Mouse (Mus musculus) heart, embryonic 15.5 days (tissue): ENCODE results near the gene Gnb5. TPM values are rescaled to one million over a fixed set of nuclear protein-coding genes. Genes with fewer than 3 reads are reported as not detected.

Experiments
- ATAC-seq: fragments of 200-750 bp; cut with Nextera tagmentation; replicated peaks from 2 replicates; pipeline ENCODE4 v1.8.0; 2017; ENCODE audit warnings: low read depth, moderate TSS enrichment; ENCODE audit not compliant: insufficient number of reproducible peaks, insufficient read depth, low FRiP score
- H3K27ac ChIP-seq: fragments of 300-500 bp; sonication (generic); 2 replicates; pipeline ENCODE4 v1.5.1; 2015; ENCODE audit warnings: mild to moderate bottlenecking, inconsistent platforms
- H3K27me3 ChIP-seq: fragments of 300-500 bp; sonication (generic); 2 replicates; pipeline ENCODE4 v1.6.1; 2015; ENCODE audit warnings: inconsistent platforms
- H3K36me3 ChIP-seq: fragments of 300-500 bp; sonication (generic); 2 replicates; pipeline ENCODE4 v1.6.1; 2015; ENCODE audit warnings: mild to moderate bottlenecking, inconsistent platforms
- H3K4me1 ChIP-seq: fragments of 300-500 bp; sonication (generic); replicated peaks from 2 replicates; pipeline ENCODE4 v1.6.1; 2015; ENCODE audit warnings: inconsistent platforms
- H3K4me2 ChIP-seq: fragments of 300-500 bp; sonication (generic); 2 replicates; pipeline ENCODE4 v1.6.1; 2015; ENCODE audit warnings: inconsistent platforms, mild to moderate bottlenecking, moderate library complexity
- H3K4me3 ChIP-seq: fragments of 300-500 bp; sonication (generic); 2 replicates; pipeline ENCODE4 v1.5.1; 2015; ENCODE audit warnings: mild to moderate bottlenecking, inconsistent platforms
- H3K9ac ChIP-seq: fragments of 300-500 bp; sonication (generic); 2 replicates; pipeline ENCODE4 v1.6.1; 2015; ENCODE audit warnings: mild to moderate bottlenecking, inconsistent platforms
- H3K9me3 ChIP-seq: fragments of 300-500 bp; sonication (generic); replicated peaks from 2 replicates; pipeline ENCODE4 v1.6.1; 2016; ENCODE audit warnings: inconsistent platforms
- WGBS: fragments of 180-500 bp; shearing (Covaris S2); methylation state at CpG from one replicate; pipeline ENCODE4 v1.1.7; 2015; ENCODE audit warnings: mixed read lengths; 5-methylcytosine and 5-hydroxymethylcytosine counted together
- polyA plus RNA-seq: library from polyadenylated mRNA; unstranded; fragments of >200 nt; fragmentation: Nextera tagmentation; extraction: Ambion mirVana; gene quantifications from 2 replicates; pipeline ENCODE4 v1.2.1, GENCODE M21; 2015

The Gnb5 gene
- polyA plus RNA-seq, result 53.7 and 56.1 TPM in 2 replicates

DNA sequence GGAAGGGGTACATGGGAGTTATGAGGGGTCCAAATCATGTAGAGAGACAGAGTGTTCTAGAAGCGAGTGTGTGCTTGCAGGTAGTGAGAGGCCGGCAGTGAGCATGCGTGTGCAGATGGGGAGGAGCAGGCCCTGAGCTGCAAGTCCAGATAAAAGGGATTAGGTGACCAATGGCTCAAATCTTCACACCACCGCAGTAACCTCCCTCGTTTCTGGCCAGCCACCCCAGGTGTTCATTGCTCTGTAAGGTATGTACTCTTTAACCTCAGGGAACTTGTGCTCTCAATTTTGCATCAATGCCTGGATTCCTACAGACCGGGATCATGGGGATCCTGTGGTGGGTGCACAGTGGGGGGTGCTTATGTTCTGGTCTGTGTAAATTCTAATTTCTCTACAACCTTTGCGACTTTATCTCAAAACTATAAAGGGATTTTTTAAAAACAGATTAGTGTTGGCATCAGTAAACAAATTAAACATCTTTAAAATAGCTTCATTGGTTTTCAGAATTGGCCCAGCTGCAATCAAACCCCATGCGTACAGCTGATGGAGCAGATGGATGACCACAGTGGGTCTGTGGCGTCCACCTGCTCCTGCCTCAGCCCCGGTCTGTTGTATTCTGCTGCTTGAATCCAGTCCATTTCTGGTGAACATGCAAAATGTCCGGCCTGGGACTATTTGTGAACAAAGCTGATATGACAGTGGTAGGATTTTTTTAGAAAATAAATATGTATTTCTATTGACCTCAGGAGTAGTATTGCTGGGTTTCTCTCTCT lies at the start of gene Gnb5:
Gene Gnb5, plus strand, starts transcription at position 163 of the 773 bp plus-strand sequence.
- Histone ChIP-seq H3K27me3 (no peaks in the 10 kb centered on the region), H3K9ac (no peak within 1 kb of the TSS), H3K4me2 (no peak within 1 kb of the TSS), H3K4me3 (no peak within 1 kb of the TSS), H3K36me3 (no peaks in the 10 kb centered on the region), H3K27ac (no peak within 1 kb of the TSS), H3K9me3 (no peaks in the 10 kb centered on the region), H3K4me1 (peaks cover 3% of the 10 kb centered on the region; the same call in 1 of the 2 replicates)
- 76% methylated on average over 11 of the region's 11 CpGs for WGBS
- ATAC-seq, result no peak

DNA sequence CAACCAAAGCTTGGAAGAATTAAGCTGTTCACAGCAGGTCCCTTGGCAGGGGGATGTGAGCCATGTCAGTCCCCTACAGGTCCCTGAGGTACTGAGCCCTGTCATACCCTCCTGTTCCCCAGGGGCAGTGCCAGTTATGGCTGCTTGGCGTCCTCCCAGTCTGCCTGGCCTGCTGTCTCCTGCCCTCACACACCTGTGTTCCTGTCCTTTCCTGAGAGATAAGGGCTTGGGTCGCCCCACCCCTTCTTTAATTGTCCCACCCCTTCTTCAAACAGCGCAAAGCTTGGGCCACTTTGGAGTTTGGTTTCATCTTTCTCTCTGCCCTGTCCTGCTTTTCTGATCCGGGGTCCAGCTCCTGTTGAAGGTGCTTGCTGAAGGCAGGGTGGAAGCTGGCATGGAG lies 47.3 kb upstream of the Gnb5 start:
- no peaks in the 10 kb centered on the region for H3K27me3 ChIP-seq
- WGBS, result 65% methylated on average over 4 of the region's 4 CpGs
- H3K4me1 ChIP-seq, result peaks cover 13% of the 10 kb centered on the region
- ATAC-seq, result no peak
- H3K36me3 ChIP-seq, result no peaks in the 10 kb centered on the region
- no peaks in the 10 kb centered on the region for H3K9me3 ChIP-seq
- no peak overlapping the region for H3K9ac ChIP-seq
- H3K4me2 ChIP-seq, result no peak overlapping the region
- H3K4me3 ChIP-seq, result no peak overlapping the region
- no peak overlapping the region for H3K27ac ChIP-seq

DNA sequence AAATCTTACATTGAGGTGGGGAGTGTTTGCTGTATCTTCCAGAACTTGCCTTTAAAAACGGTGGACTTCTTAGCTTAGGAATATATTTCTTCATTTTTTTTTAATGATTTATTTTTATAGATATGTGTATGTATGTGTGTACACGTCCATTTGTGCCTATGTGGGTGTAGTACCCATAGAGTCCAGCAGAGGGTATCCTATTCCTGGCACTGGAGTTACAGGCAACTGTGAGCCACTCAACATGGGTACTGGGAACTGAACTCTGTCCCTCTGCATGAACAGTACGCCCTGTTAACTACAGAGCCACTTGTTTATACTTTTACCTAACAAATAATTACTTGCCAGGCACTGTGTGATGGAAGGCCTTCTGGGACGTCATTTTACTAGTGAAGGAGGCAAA lies 46.4 kb upstream of the Gnb5 start:
- H3K4me2 ChIP-seq, result no peak overlapping the region
- 87% methylated on average over 4 of the region's 4 CpGs for WGBS

DNA sequence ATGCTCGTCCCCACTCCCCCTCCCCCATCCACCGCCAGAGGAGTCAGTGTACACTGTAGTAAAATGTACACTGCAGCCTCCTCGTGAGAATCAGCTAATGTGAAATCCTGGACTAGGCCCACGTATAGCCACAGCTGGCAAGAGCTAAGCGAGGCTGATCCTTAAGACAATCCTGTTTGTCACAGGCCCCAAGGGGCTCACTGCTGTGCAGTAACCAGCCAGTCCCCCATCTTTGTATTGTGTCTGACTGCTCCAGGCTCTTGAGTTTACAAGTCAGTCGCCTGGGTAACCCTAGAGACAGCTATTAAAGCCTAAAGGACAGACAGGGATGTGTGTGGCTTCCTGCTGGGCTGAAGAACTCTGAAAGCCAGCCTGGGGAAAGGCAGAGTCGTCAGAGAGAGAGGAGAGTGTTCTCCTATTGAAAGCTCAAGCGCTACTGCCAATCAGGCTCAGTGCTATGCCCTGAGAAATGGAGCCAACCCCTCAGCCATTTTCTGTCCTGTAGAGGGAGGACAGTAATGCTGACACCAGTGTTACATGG lies 44.7 kb upstream of the Gnb5 start:
- Histone ChIP-seq H3K4me1 (no peaks in the 10 kb centered on the region), H3K4me2 (no peak overlapping the region), H3K27ac (no peak overlapping the region), H3K9me3 (no peaks in the 10 kb centered on the region), H3K4me3 (no peak overlapping the region), H3K9ac (no peak overlapping the region), H3K27me3 (no peaks in the 10 kb centered on the region), H3K36me3 (no peaks in the 10 kb centered on the region)
- no peak for ATAC-seq
- 36% methylated on average over 8 of the region's 8 CpGs for WGBS

More for the DNA sequence above, 46.4 kb upstream of the Gnb5 start:
- Histone ChIP-seq H3K4me3 (no peak overlapping the region), H3K36me3 (no peaks in the 10 kb centered on the region), H3K27ac (no peak overlapping the region), H3K27me3 (no peaks in the 10 kb centered on the region), H3K4me1 (peaks cover 4% of the 10 kb centered on the region), H3K9ac (no peak overlapping the region), H3K9me3 (no peaks in the 10 kb centered on the region)
- ATAC-seq, result no peak

DNA sequence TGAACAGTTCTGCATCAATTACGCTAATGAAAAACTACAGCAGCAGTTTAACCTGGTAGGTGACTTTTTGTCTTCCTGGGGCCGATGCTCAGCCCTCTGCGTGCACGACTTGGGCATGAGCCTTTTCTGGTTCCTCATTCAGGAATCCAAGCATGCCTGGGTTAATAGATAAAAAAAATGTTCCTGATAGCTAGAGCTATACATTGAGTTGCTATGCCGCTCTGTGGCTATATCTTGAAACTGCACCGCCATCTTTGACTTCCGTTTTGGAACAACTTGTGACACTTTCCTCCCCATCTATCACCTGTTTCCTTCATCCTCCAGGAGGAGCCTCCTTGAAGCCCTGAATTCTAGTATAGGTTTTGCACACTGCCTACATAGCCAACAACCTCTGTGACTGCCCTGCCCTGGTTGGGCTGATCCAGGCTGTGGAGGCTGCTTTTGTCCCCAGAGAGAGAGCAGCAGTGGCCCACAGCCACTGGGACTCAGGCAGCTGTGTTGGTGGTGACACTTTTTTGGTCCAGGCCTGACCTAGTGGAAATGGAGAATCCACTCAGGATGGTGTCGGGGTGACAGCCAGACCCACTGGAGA lies 43.8 kb upstream of the Gnb5 start:
- 67% methylated on average over 8 of the region's 8 CpGs for WGBS
- Histone ChIP-seq H3K27me3 (no peaks in the 10 kb centered on the region), H3K27ac (no peak overlapping the region), H3K4me2 (no peak overlapping the region), H3K36me3 (no peaks in the 10 kb centered on the region), H3K4me3 (no peak overlapping the region), H3K4me1 (no peaks in the 10 kb centered on the region), H3K9ac (no peak overlapping the region), H3K9me3 (no peaks in the 10 kb centered on the region)
- ATAC-seq, result no peak

DNA sequence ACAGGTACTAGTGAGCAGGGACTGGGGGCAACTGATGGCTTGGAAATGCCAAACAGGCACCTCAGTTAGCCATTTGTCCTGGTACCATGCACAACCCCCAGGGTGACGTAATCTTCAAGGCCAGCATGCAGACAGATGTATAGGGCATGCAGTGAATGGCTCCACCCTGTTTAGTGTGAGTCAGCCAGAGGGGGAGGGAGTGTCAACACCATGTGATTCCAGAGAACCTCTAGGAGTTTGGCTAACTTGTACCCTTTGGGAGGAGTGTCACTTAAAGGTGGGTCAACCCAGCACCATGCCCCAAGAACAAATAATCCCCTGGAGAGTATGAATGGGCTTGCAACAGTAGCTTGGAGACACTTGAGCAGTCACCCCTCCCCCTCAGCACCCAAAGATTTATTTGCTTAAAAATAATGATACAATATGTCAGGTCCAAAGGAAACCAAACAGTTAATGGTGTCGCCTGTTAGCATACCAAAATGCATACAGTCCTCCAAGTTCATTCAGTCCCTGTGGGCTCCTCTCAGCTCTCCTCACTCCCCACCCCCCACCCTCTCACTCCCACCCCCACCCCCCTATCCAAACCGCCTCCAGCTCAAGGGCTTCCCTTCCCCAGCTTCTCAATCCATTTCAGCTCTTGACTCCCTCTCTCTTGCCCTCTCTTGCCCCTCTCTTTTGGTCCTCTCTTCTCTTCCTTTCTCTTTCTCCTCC lies 41.9 kb upstream of the Gnb5 start:
- Histone ChIP-seq H3K4me2 (no peak overlapping the region), H3K4me1 (no peaks in the 10 kb centered on the region), H3K9ac (no peak overlapping the region), H3K9me3 (no peaks in the 10 kb centered on the region), H3K36me3 (no peaks in the 10 kb centered on the region), H3K4me3 (no peak overlapping the region), H3K27me3 (no peaks in the 10 kb centered on the region), H3K27ac (no peak overlapping the region)
- WGBS, result 59% methylated on average over 3 of the region's 3 CpGs
- no peak; the same call in 1 of the 2 replicates for ATAC-seq

DNA sequence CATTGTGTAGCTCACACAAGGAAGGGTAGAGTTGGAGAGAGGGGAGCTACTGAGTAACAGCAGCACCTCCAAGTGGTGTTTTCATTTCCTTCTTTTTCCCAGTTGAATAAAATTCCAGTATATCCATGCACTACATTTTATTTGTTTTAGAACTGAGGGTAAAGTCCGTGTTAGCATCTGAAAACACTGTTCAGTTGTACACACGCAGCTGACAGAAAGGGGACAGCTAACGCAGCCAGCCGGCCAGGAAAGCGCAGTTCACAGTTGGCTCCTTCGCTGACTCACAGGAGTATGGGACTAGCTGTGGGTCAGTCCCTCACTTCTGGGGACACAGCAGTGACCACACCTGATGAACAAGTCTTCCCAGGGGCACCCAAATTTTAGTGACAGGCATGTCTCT lies 38.9 kb upstream of the Gnb5 start:
- Histone ChIP-seq H3K27me3 (no peaks in the 10 kb centered on the region), H3K27ac (no peak overlapping the region), H3K4me1 (no peaks in the 10 kb centered on the region), H3K4me3 (no peak overlapping the region), H3K9me3 (no peaks in the 10 kb centered on the region), H3K9ac (no peak overlapping the region), H3K36me3 (no peaks in the 10 kb centered on the region), H3K4me2 (no peak overlapping the region)
- ATAC-seq, result no peak
- WGBS, result 82% methylated on average over 6 of the region's 6 CpGs

DNA sequence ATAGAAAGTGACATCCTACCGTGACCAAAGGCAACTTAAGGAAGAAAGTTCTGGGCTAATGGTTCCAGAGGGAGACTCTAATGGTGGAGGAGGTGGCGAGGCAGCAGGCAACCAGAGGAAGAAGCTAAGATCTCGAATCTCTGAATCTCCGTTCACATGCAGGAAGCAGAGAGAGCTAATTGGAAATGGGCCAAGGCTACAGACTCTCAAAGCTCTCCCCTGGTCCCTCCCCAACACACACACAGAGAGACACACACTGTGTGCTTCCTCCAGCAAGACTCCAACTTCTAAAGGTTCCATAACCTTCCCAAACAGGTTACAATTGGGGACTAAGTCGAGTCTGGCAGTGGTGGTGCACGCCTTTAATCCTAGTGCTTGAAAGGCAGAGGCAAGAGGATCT lies 35.7 kb upstream of the Gnb5 start:
- WGBS, result 60% methylated on average over 6 of the region's 6 CpGs
- Histone ChIP-seq H3K27ac (no peak overlapping the region), H3K4me2 (no peak overlapping the region), H3K27me3 (no peaks in the 10 kb centered on the region), H3K4me3 (no peak overlapping the region), H3K9me3 (no peaks in the 10 kb centered on the region), H3K36me3 (no peaks in the 10 kb centered on the region; the same call in 1 of the 2 replicates), H3K4me1 (no peaks in the 10 kb centered on the region), H3K9ac (no peak overlapping the region)
- no peak for ATAC-seq

DNA sequence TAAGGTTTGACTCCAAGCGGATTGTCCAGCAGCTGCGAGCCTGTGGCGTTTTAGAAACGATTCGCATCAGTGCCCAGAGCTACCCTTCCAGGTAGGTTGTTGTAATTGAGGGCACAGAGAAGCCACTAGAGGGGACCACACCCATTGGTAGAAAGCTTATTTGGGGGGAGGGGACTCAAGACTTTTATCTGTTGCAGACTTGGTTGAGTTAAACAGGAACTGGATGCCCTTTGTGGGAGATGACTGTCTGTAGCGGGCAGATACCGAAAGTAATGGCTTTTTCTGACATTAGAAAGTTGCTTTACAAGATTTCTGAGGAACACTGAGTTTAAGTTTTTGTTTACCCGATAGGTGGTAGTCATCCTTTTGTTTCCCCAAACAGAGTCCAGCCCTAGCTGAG lies 34.5 kb upstream of the Gnb5 start:
- ATAC-seq, result no peak
- H3K4me2 ChIP-seq, result no peak overlapping the region
- WGBS, result 89% methylated on average over 8 of the region's 8 CpGs
- no peaks in the 10 kb centered on the region for H3K4me1 ChIP-seq
- H3K27ac ChIP-seq, result no peak overlapping the region
- no peak overlapping the region for H3K4me3 ChIP-seq
- H3K9ac ChIP-seq, result no peak overlapping the region
- no peaks in the 10 kb centered on the region; the same call in 1 of the 2 replicates for H3K36me3 ChIP-seq
- H3K9me3 ChIP-seq, result no peaks in the 10 kb centered on the region
- H3K27me3 ChIP-seq, result no peaks in the 10 kb centered on the region

DNA sequence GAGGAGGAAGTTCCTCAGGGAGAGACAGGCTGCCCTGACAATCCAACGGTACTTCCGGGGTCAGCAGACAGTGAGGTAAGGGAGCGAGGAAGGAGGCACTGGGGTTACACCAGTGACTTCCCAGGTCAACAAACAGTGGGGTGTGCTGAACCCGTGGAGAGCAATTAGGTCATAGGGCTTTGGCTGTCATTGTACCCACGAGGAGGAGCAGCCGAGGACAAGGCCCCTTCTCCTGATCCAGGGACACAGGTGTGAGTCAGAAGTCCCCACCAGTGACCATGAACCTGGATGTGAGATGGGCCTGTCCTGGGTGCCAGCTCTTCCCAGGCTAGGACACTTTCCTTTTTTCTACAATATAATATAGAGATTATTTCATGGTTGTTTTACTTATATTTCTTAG lies 32.4 kb upstream of the Gnb5 start:
- Histone ChIP-seq H3K9ac (no peak overlapping the region), H3K4me1 (no peaks in the 10 kb centered on the region), H3K27ac (no peak overlapping the region), H3K36me3 (no peaks in the 10 kb centered on the region; the same call in 1 of the 2 replicates), H3K4me2 (no peak overlapping the region), H3K4me3 (no peak overlapping the region), H3K27me3 (no peaks in the 10 kb centered on the region), H3K9me3 (no peaks in the 10 kb centered on the region)
- no peak for ATAC-seq
- 67% methylated on average over 6 of the region's 6 CpGs for WGBS

DNA sequence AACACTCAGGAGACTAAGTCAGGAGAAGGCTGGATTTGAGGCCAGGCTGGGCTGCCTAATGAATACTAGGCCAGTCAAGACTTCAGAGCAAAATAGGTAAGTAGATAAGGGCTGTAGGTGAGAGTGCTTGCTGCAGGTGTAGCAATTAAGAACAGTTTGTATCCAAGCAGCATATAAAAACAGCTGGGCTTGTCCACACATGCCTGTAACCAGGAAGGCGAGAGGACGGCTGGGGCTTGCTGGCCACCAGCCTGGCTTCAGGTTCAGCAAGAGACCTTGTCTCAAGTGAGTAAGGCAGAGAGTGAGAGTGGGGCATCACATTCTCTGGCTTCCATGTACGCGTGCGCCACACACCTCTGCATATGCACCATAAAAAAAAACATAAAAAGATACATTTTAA lies 31.6 kb upstream of the Gnb5 start:
- no peaks in the 10 kb centered on the region for H3K9me3 ChIP-seq
- no peaks in the 10 kb centered on the region for H3K4me1 ChIP-seq
- H3K9ac ChIP-seq, result no peak overlapping the region
- no peaks in the 10 kb centered on the region for H3K27me3 ChIP-seq
- no peak for ATAC-seq
- 88% methylated on average over 5 of the region's 5 CpGs for WGBS
- H3K36me3 ChIP-seq, result no peaks in the 10 kb centered on the region; the same call in 1 of the 2 replicates
- no peak overlapping the region for H3K4me2 ChIP-seq
- no peak overlapping the region for H3K27ac ChIP-seq
- no peak overlapping the region for H3K4me3 ChIP-seq
